In the genomic region with DNA sequence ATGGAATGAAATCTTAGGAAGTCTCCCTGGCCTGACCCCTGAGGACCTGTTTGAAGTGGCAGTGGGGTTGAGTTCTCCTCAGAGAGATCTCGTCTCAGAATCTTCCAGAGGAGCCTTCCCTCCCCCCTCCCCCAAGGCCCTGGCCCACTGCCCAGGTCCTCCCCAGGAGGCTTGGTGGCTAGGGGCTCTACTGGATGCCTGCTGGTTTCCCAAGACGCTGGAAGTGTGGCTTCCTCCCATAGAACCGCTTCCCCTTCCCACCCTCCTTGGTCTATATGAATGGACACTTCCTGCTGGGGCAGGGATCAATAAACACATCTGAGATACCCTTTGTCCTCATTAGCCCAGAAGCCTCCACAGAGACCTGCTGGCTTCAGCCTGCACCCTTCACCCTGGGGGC, we compare ENCODE assay signal across 7 mouse cellular contexts. TPM values are rescaled to one million over a fixed set of nuclear protein-coding genes. Genes with fewer than 3 reads are reported as not detected.
DNase-seq lines count a peak whose midpoint lies in the region; ATAC-seq and TF ChIP-seq lines count a peak whose summit lies in the region.

No protein-coding gene starts in this region.

- 9% methylated on average over 3 of the region's 3 CpGs for WGBS in lung, embryonic 14.5 days
- WGBS in lung, adult 2 months = 11% methylated on average over 3 of the region's 3 CpGs
- 14% methylated on average over 3 of the region's 3 CpGs for WGBS in embryonic facial prominence, embryonic 13.5 days
- WGBS in limb, embryonic 11.5 days = 23% methylated on average over 3 of the region's 3 CpGs
- WGBS in neural tube, embryonic 15.5 days = 15% methylated on average over 3 of the region's 3 CpGs

- H3K4me2 ChIP-seq in lung, embryonic 14.5 days = peak overlapping the region; percentile 50
- peak overlapping the region; percentile 37; the same call in 1 of the 2 replicates for H3K4me2 ChIP-seq in embryonic facial prominence, embryonic 13.5 days
- 0 out of 2 replicates have a peak overlapping the region, but pooled peaks have one; percentile 7 for H3K4me2 ChIP-seq in limb, embryonic 11.5 days (ENCODE audit: low read depth, severe bottlenecking)
- H3K4me2 ChIP-seq in neural tube, embryonic 15.5 days = no peak overlapping the region

- H3K9me3 ChIP-seq in lung, embryonic 14.5 days (ENCODE audit: low read depth, low read length) = no peaks in the 10 kb centered on the region
- H3K9me3 ChIP-seq in embryonic facial prominence, embryonic 13.5 days = no peaks in the 10 kb centered on the region
- no peaks in the 10 kb centered on the region for H3K9me3 ChIP-seq in limb, embryonic 11.5 days (ENCODE audit: control insufficient read depth, low read length)
- no peaks in the 10 kb centered on the region for H3K9me3 ChIP-seq in neural tube, embryonic 15.5 days (replicated peaks)

- no peak for TF ChIP-seq POLR2A in lung, adult 2 months (IDR thresholded peaks at IDR 0.05; ENCODE audit: borderline replicate concordance, extremely low read depth, low read depth, low read length)

- H3K4me3 ChIP-seq in lung, embryonic 14.5 days (ENCODE audit: low read depth, low read length) = no peak overlapping the region
- no peak overlapping the region for H3K4me3 ChIP-seq in lung, adult 2 months (replicated peaks; ENCODE audit: extremely low read depth, low read depth, low read length)
- no peak overlapping the region for H3K4me3 ChIP-seq in embryonic facial prominence, embryonic 13.5 days
- no peak overlapping the region for H3K4me3 ChIP-seq in limb, embryonic 11.5 days (ENCODE audit: low read depth, low read length)
- no peak overlapping the region for H3K4me3 ChIP-seq in neural tube, embryonic 15.5 days (replicated peaks)

- DNase-seq in lung, embryonic 14.5 days = peak; percentile 68
- DNase-seq in lung, adult 2 months = no peak
- no peak for DNase-seq in limb, embryonic 11.5 days (ENCODE audit: low spot score)
- no peak for DNase-seq in left cerebral cortex, postnatal 14 days (ENCODE audit: low spot score in 2 of 2)
- DNase-seq in ovary, postnatal 10 days (ENCODE audit: low spot score) = no peak

- no peak for TF ChIP-seq CTCF in lung, embryonic 14.5 days (IDR thresholded peaks at IDR 0.05; ENCODE audit: low read depth)
- no peak for TF ChIP-seq CTCF in lung, adult 2 months (IDR thresholded peaks at IDR 0.05; ENCODE audit: insufficient read depth, low read length)

- intact Hi-C loops in left cerebral cortex, postnatal 14 days (cut with DNase I) = no loop called here

- peak; percentile 39 for ATAC-seq in lung, embryonic 14.5 days (ENCODE audit: insufficient read depth)
- no peak for ATAC-seq in embryonic facial prominence, embryonic 13.5 days (ENCODE audit: insufficient number of reproducible peaks, insufficient read depth, low FRiP score, low TSS enrichment, low read depth)
- ATAC-seq in limb, embryonic 11.5 days (ENCODE audit: insufficient number of reproducible peaks, low FRiP score, low TSS enrichment, low read depth) = 0 out of 2 replicates have a peak, but pooled peaks have one; percentile 10
- ATAC-seq in neural tube, embryonic 15.5 days (ENCODE audit: low FRiP score) = no peak; the same call in 1 of the 2 replicates

- no peaks in the 10 kb centered on the region for H3K36me3 ChIP-seq in lung, embryonic 14.5 days (ENCODE audit: insufficient read depth)
- no peaks in the 10 kb centered on the region for H3K36me3 ChIP-seq in embryonic facial prominence, embryonic 13.5 days
- H3K36me3 ChIP-seq in limb, embryonic 11.5 days (ENCODE audit: control insufficient read depth, insufficient read depth, low read length) = no peaks in the 10 kb centered on the region
- H3K36me3 ChIP-seq in neural tube, embryonic 15.5 days = no peaks in the 10 kb centered on the region

- peaks cover 41% of the 10 kb centered on the region for H3K4me1 ChIP-seq in lung, embryonic 14.5 days (ENCODE audit: insufficient read depth)
- peaks cover 28% of the 10 kb centered on the region for H3K4me1 ChIP-seq in lung, adult 2 months (ENCODE audit: control insufficient read depth, insufficient read depth, low read length)
- H3K4me1 ChIP-seq in embryonic facial prominence, embryonic 13.5 days = peaks cover 77% of the 10 kb centered on the region
- peaks cover 13% of the 10 kb centered on the region; the same call in 1 of the 2 replicates for H3K4me1 ChIP-seq in limb, embryonic 11.5 days (ENCODE audit: control insufficient read depth, insufficient read depth, low read length)
- H3K4me1 ChIP-seq in neural tube, embryonic 15.5 days = peaks cover 37% of the 10 kb centered on the region

- no peak overlapping the region for H3K9ac ChIP-seq in lung, embryonic 14.5 days
- H3K9ac ChIP-seq in embryonic facial prominence, embryonic 13.5 days = no peak overlapping the region
- no peak overlapping the region for H3K9ac ChIP-seq in limb, embryonic 11.5 days (ENCODE audit: low read length)
- no peak overlapping the region for H3K9ac ChIP-seq in neural tube, embryonic 15.5 days (replicated peaks)

- H3K27ac ChIP-seq in lung, embryonic 14.5 days (ENCODE audit: low read depth) = peak overlapping the region; percentile 93
- H3K27ac ChIP-seq in embryonic facial prominence, embryonic 13.5 days = peak overlapping the region; percentile 82
- H3K27ac ChIP-seq in limb, embryonic 11.5 days (replicated peaks; ENCODE audit: low read depth, low read length) = peak overlapping the region; percentile 76
- H3K27ac ChIP-seq in neural tube, embryonic 15.5 days (replicated peaks) = peak overlapping the region; percentile 69

- H3K27me3 ChIP-seq in lung, embryonic 14.5 days (ENCODE audit: insufficient read depth, low read length) = no peaks in the 10 kb centered on the region
- H3K27me3 ChIP-seq in embryonic facial prominence, embryonic 13.5 days = peaks cover 13% of the 10 kb centered on the region
- peaks cover 2% of the 10 kb centered on the region; the same call in 1 of the 2 replicates for H3K27me3 ChIP-seq in limb, embryonic 11.5 days (ENCODE audit: control insufficient read depth, insufficient read depth, low read length)
- H3K27me3 ChIP-seq in neural tube, embryonic 15.5 days (replicated peaks) = peaks cover 12% of the 10 kb centered on the region

RNA-seq across cellular contexts. Expression of gene Vsir, which starts 4.6 kb away (rescaled TPM):
- polyA plus RNA-seq in lung, embryonic 14.5 days (2014; fragmentation: Nextera tagmentation; extraction: Ambion mirVana) = 4.3 and 6.7 TPM in 2 replicates
- polyA plus RNA-seq in lung, adult 2 months (2012; rRNA removed) = 87.9 and 105 TPM in 2 replicates
- polyA plus RNA-seq in embryonic facial prominence, embryonic 13.5 days (2015; fragmentation: Nextera tagmentation; extraction: Ambion mirVana) = 1.5 and 1.9 TPM in 2 replicates
- polyA plus RNA-seq in limb, embryonic 11.5 days (2014; fragmentation: Nextera tagmentation; extraction: Ambion mirVana) = 1.3 and 2.4 TPM in 2 replicates
- polyA plus RNA-seq in neural tube, embryonic 15.5 days (2015; fragmentation: Nextera tagmentation; extraction: Ambion mirVana) = 4.5 and 4.6 TPM in 2 replicates
- total RNA-seq in left cerebral cortex, postnatal 14 days (2021) = 10 to 100 TPM; 24.9 to 25.8 TPM

RNA-seq across cellular contexts. Expression of gene Gm17455, which starts 48.3 kb away (rescaled TPM):
- 0.74 and 1.2 TPM in 2 replicates for polyA plus RNA-seq in lung, embryonic 14.5 days (2014; fragmentation: Nextera tagmentation; extraction: Ambion mirVana)
- polyA plus RNA-seq in lung, adult 2 months (2012; rRNA removed) = 0.33 and 1.2 TPM in 2 replicates
- 1.9 and 2.0 TPM in 2 replicates for polyA plus RNA-seq in embryonic facial prominence, embryonic 13.5 days (2015; fragmentation: Nextera tagmentation; extraction: Ambion mirVana)
- polyA plus RNA-seq in limb, embryonic 11.5 days (2014; fragmentation: Nextera tagmentation; extraction: Ambion mirVana) = 1.5 and 2.0 TPM in 2 replicates
- 11.3 and 12.5 TPM in 2 replicates for polyA plus RNA-seq in neural tube, embryonic 15.5 days (2015; fragmentation: Nextera tagmentation; extraction: Ambion mirVana)
- total RNA-seq in left cerebral cortex, postnatal 14 days (2021) = 1 to 10 TPM in 1 of 2 experiments, not detected in 1; 1.3 TPM

Comparison
In these comparisons a context has a peak if more than half of its experiments do, and no peak if none do; other contexts are left out.
1. RNA of gene Vsir, which starts 4.6 kb away (polyA plus RNA-seq): 87.9 to 105 TPM in lung, adult 2 months; 4.5 to 4.6 TPM in neural tube, embryonic 15.5 days, 4.3 to 6.7 TPM in lung, embryonic 14.5 days, 1.3 to 2.4 TPM in limb, embryonic 11.5 days and 1.5 to 1.9 TPM in embryonic facial prominence, embryonic 13.5 days; every median in the first group is over 10 times any median in the second.
2. ATAC-seq: peak in lung, embryonic 14.5 days (single experiment) and limb, embryonic 11.5 days (single experiment); none in embryonic facial prominence, embryonic 13.5 days (single experiment) and neural tube, embryonic 15.5 days (single experiment).
3. Peak in every context shown above with its lines, with median percentiles within 50 percentile points of each other: H3K27ac ChIP-seq.